Comparison of ENCODE assay signal across 12 mouse cellular contexts in genomic region chr17:86212204-86212603, GRCm38 (mm10).
"Had no signal": no experiment of that assay in that cellular context is flagged by ENCODE, and none has a peak within 500 bp of the region (broad histone marks: within the 10 kb centered on the region; RNA-seq: fewer than 3 reads in every experiment).

No protein-coding gene starts in this region.

- DNase-seq: kidney, postnatal 10 days; kidney, postnatal 36 days; layer of hippocampus, postnatal 36 days; left cerebral cortex, postnatal 4 days; lung, adult 18-20 months; lung, postnatal 10 days; lung, postnatal 36 days; thymus, adult 18-20 months; thymus, postnatal 36 days had no signal

- ATAC-seq: liver, embryonic 12.5 days; midbrain, embryonic 13.5 days; midbrain, embryonic 16.5 days had no signal
